Comparison of ENCODE assay signal across 22 mouse cellular contexts in the genomic region with DNA sequence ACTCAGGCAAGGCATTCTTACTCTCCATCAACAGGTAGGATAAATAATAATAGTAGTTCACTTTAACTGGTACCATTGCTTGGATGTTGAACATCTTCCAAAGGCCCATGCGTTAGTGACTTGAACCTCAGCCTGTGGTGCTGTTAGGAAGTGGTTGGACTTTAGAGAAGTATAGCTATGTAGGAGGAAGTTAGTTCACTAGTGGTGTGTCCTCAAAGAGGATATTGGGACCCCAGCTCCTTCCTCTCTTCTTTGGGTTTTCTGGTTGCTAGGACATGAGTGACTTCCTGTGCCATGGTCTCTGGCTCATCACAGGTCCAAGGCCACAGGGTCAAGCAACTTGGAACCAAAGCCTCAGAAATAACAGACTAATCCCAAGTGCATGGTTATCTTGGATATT. TPM values are rescaled to one million over a fixed set of nuclear protein-coding genes. Genes with fewer than 3 reads are reported as not detected.
DNase-seq lines count a peak whose midpoint lies in the region; ATAC-seq and TF ChIP-seq lines count a peak whose summit lies in the region.
"Had no signal": no experiment of that assay in that cellular context is flagged by ENCODE, and none has a peak within 500 bp of the region (broad histone marks: within the 10 kb centered on the region; RNA-seq: fewer than 3 reads in every experiment).

No protein-coding gene starts in this region.

- no peak overlapping the region for H3K4me2 ChIP-seq in heart, embryonic 11.5 days
- H3K4me2 ChIP-seq: embryonic facial prominence, embryonic 12.5 days; hindbrain, embryonic 12.5 days; intestine, embryonic 15.5 days; limb, embryonic 13.5 days; midbrain, embryonic 11.5 days; neural tube, embryonic 13.5 days had no signal

- H3K4me3 ChIP-seq in heart, embryonic 11.5 days (ENCODE audit: low read depth, low read length) = no peak overlapping the region
- no peak overlapping the region for H3K4me3 ChIP-seq in MEL (ENCODE audit: control insufficient read depth in 1 of 2, insufficient read depth in 1 of 2, low read depth in 2 of 2, low read length in 2 of 2)
- H3K4me3 ChIP-seq: embryonic facial prominence, embryonic 12.5 days; hindbrain, embryonic 12.5 days; intestine, embryonic 15.5 days; layer of hippocampus, adult 2 months; limb, embryonic 13.5 days; neural tube, embryonic 13.5 days had no signal

- H3K9me3 ChIP-seq in heart, embryonic 11.5 days (replicated peaks; ENCODE audit: control insufficient read depth, low read length) = no peaks in the 10 kb centered on the region
- H3K9me3 ChIP-seq in MEL (replicated peaks; ENCODE audit: insufficient read depth, low read length) = no peaks in the 10 kb centered on the region
- H3K9me3 ChIP-seq: embryonic facial prominence, embryonic 12.5 days; intestine, embryonic 15.5 days; neural tube, embryonic 13.5 days had no signal

- no peaks in the 10 kb centered on the region for H3K79me2 ChIP-seq in MEL (ENCODE audit: control insufficient read depth, insufficient read depth, low read length, poor library complexity)

- no peaks in the 10 kb centered on the region for H3K4me1 ChIP-seq in heart, embryonic 11.5 days (ENCODE audit: control insufficient read depth, insufficient read depth, low read length)
- H3K4me1 ChIP-seq in MEL (ENCODE audit: control insufficient read depth in 1 of 2, insufficient read depth in 2 of 2, low read length in 2 of 2) = no peaks in the 10 kb centered on the region
- H3K4me1 ChIP-seq: embryonic facial prominence, embryonic 12.5 days; hindbrain, embryonic 12.5 days; intestine, embryonic 15.5 days; limb, embryonic 13.5 days; neural tube, embryonic 13.5 days had no signal

- H3K9ac ChIP-seq in heart, embryonic 11.5 days (ENCODE audit: low read depth, low read length) = no peak overlapping the region
- H3K9ac ChIP-seq in MEL (ENCODE audit: control insufficient read depth, low read depth, low read length, poor library complexity, severe bottlenecking) = no peak overlapping the region
- H3K9ac ChIP-seq: embryonic facial prominence, embryonic 12.5 days; hindbrain, embryonic 12.5 days; intestine, embryonic 15.5 days; limb, embryonic 13.5 days; neural tube, embryonic 13.5 days had no signal

- no peak overlapping the region for H3K27ac ChIP-seq in heart, embryonic 11.5 days (ENCODE audit: low read depth, low read length)
- H3K27ac ChIP-seq in MEL (ENCODE audit: control insufficient read depth, low read depth, low read length) = no peak overlapping the region
- H3K27ac ChIP-seq: embryonic facial prominence, embryonic 12.5 days; hindbrain, embryonic 12.5 days; hindbrain, postnatal 0 days; intestine, embryonic 15.5 days; layer of hippocampus, adult 2 months; limb, embryonic 13.5 days; neural tube, embryonic 13.5 days had no signal

- no peak for TF ChIP-seq EP300 in MEL (IDR thresholded peaks at IDR 0.05; ENCODE audit: low read depth in 1 of 2, low read length in 2 of 2)

- peak; percentile 91 for DNase-seq in heart, adult 11 months
- peak; percentile 15 for DNase-seq in MEL (ENCODE audit: low read depth, low spot score)
- no peak for DNase-seq in thymus, postnatal 25 days
- no peak for DNase-seq in spleen, adult 12 weeks (ENCODE audit: low spot score)
- no peak for DNase-seq in layer of hippocampus, adult 9-11 months
- DNase-seq: cerebellum, adult 9-10 months; gastrocnemius, postnatal 36 days; right cerebral cortex, postnatal 14 days; thymus, adult 18-20 months had no signal

- TF ChIP-seq RAD21 in MEL (IDR thresholded peaks at IDR 0.05; ENCODE audit: low read depth, low read length) = no peak

- TF ChIP-seq CTCF in MEL (IDR thresholded peaks at IDR 0.05 in 2 of 3, conservative IDR thresholded peaks at IDR 0.05 in 1 of 3; ENCODE audit: control insufficient read depth in 1 of 3, insufficient read depth in 1 of 3, low read depth in 2 of 3, low read length in 3 of 3, poor library complexity in 1 of 3, severe bottlenecking in 1 of 3) = no peak

- H3K36me3 ChIP-seq in heart, embryonic 11.5 days (ENCODE audit: control insufficient read depth, insufficient read depth, low read length) = no peaks in the 10 kb centered on the region
- no peaks in the 10 kb centered on the region for H3K36me3 ChIP-seq in MEL (ENCODE audit: control insufficient read depth in 1 of 2, insufficient read depth in 2 of 2, low read length in 2 of 2)
- H3K36me3 ChIP-seq: embryonic facial prominence, embryonic 12.5 days; hindbrain, embryonic 12.5 days; intestine, embryonic 15.5 days; neural tube, embryonic 13.5 days had no signal

- no peaks in the 10 kb centered on the region for H3K27me3 ChIP-seq in heart, embryonic 11.5 days (ENCODE audit: control insufficient read depth, insufficient read depth, low read length)
- no peaks in the 10 kb centered on the region for H3K27me3 ChIP-seq in MEL (ENCODE audit: control insufficient read depth in 1 of 2, insufficient read depth in 2 of 2, low read length in 2 of 2)
- H3K27me3 ChIP-seq: embryonic facial prominence, embryonic 12.5 days; hindbrain, embryonic 12.5 days; intestine, embryonic 15.5 days; limb, embryonic 13.5 days; neural tube, embryonic 13.5 days had no signal

- ATAC-seq in heart, embryonic 11.5 days (replicated peaks; ENCODE audit: insufficient number of reproducible peaks, low FRiP score, low TSS enrichment) = no peak
- peak; percentile 90 for ATAC-seq in granulocyte monocyte progenitor cell, adult 5-6 weeks (replicated peaks; ENCODE audit: poor library complexity, severe bottlenecking)
- peak; percentile 81 for ATAC-seq in megakaryocyte progenitor cell, adult 5-6 weeks (replicated peaks; ENCODE audit: poor library complexity)
- ATAC-seq: forebrain, embryonic 14.5 days; intestine, embryonic 15.5 days had no signal

- 88% methylated on average over 1 of the region's 1 CpGs for WGBS in heart, embryonic 11.5 days (ENCODE audit: insufficient replicate concordance)

- no peak for TF ChIP-seq POLR2A in MEL (IDR thresholded peaks at IDR 0.05; ENCODE audit: control insufficient read depth in 1 of 2, insufficient read depth in 1 of 2, low read depth in 1 of 2, low read length in 2 of 2, poor library complexity in 1 of 2)

TF ChIP-seq in MEL, 35 proteins besides CTCF, POLR2A, EP300 and RAD21:
- TF ChIP-seq CHD1 (IDR thresholded peaks at IDR 0.05; ENCODE audit: low read depth, low read length) = no peak
- no peak for TF ChIP-seq JUND (IDR thresholded peaks at IDR 0.05; ENCODE audit: low read depth, low read length)
- TF ChIP-seq SMC3 (IDR thresholded peaks at IDR 0.05; ENCODE audit: low read depth, low read length) = no peak
- no peak for TF ChIP-seq MAZ (IDR thresholded peaks at IDR 0.05; ENCODE audit: low read depth, low read length)
- TF ChIP-seq USF2 (IDR thresholded peaks at IDR 0.05; ENCODE audit: borderline replicate concordance in 1 of 2, insufficient read depth in 1 of 2, low read depth in 1 of 2, low read length in 2 of 2) = no peak
- no peak for TF ChIP-seq MAFK (IDR thresholded peaks at IDR 0.05; ENCODE audit: borderline replicate concordance, low read depth, low read length)
- TF ChIP-seq ZMIZ1 (IDR thresholded peaks at IDR 0.05; ENCODE audit: low read depth, low read length) = no peak
- no peak for TF ChIP-seq BHLHE40 (IDR thresholded peaks at IDR 0.05; ENCODE audit: borderline replicate concordance, low read depth, low read length)
- no peak for TF ChIP-seq TBP (IDR thresholded peaks at IDR 0.05; ENCODE audit: low read depth, low read length)
- TF ChIP-seq USF1 (IDR thresholded peaks at IDR 0.05; ENCODE audit: low read depth, low read length) = no peak
- no peak for TF ChIP-seq NRF1 (IDR thresholded peaks at IDR 0.05; ENCODE audit: insufficient read depth, low read depth, low read length, poor library complexity, severe bottlenecking)
- no peak for TF ChIP-seq GABPA (IDR thresholded peaks at IDR 0.05; ENCODE audit: low read depth, low read length)
- no peak for TF ChIP-seq CHD2 (IDR thresholded peaks at IDR 0.05; ENCODE audit: low read length)
- TF ChIP-seq MEF2A (IDR thresholded peaks at IDR 0.05; ENCODE audit: extremely low read depth, insufficient replicate concordance, low read depth, low read length, poor library complexity, severe bottlenecking) = no peak

RNA-seq across cellular contexts. Expression of a gene that starts 38.5 kb away (rescaled TPM):
- polyA plus RNA-seq in heart, embryonic 11.5 days (2014; fragmentation: Nextera tagmentation; extraction: Ambion mirVana) = 4.5 and 6.7 TPM in 2 replicates
- total RNA-seq in MEL (2012; rRNA removed) = 16.8 and 19.9 TPM in 2 replicates
- polyA plus RNA-seq in MEL (2012; ENCODE audit: insufficient read depth in 1 of 2, insufficient read length in 2 of 2, low read depth in 1 of 2, low replicate concordance in 2 of 2, missing spikeins in 1 of 2) = 10 to 100 TPM in 1 of 2 experiments, not detected in 1; 14.4 TPM
- 18.5 and 22.2 TPM in 2 replicates for total RNA-seq in granulocyte monocyte progenitor cell, adult 5-6 weeks (2014; fragmentation: Nextera tagmentation)
- 30.5 and 31.1 TPM in 2 replicates for total RNA-seq in granulocyte monocyte progenitor cell, adult 5-6 weeks (2017)
- 8.2 and 9.0 TPM in 2 replicates for total RNA-seq in megakaryocyte progenitor cell, adult 5-6 weeks (2015)
- total RNA-seq in megakaryocyte progenitor cell, adult 5-6 weeks (2017) = 29.2 and 41.9 TPM in 2 replicates
- total RNA-seq: adrenal gland, postnatal 25 days; gastrocnemius, postnatal 36 days; hindbrain, postnatal 0 days had no signal

RNA-seq across cellular contexts. Expression of a gene that starts 49.1 kb away (rescaled TPM):
- 0.49 and 0.62 TPM in 2 replicates for polyA plus RNA-seq in heart, embryonic 11.5 days (2014; fragmentation: Nextera tagmentation; extraction: Ambion mirVana)
- total RNA-seq in MEL (2012; rRNA removed) = 2.3 and 8.1 TPM in 2 replicates
- 1 to 10 TPM in 1 of 2 experiments, not detected in 1; 9.1 TPM for polyA plus RNA-seq in MEL (2012; ENCODE audit: insufficient read depth in 1 of 2, insufficient read length in 2 of 2, low read depth in 1 of 2, low replicate concordance in 2 of 2, missing spikeins in 1 of 2)
- 22.5 and 27.5 TPM in 2 replicates for total RNA-seq in granulocyte monocyte progenitor cell, adult 5-6 weeks (2014; fragmentation: Nextera tagmentation)
- 30.5 and 39.8 TPM in 2 replicates for total RNA-seq in granulocyte monocyte progenitor cell, adult 5-6 weeks (2017)
- total RNA-seq in megakaryocyte progenitor cell, adult 5-6 weeks (2015) = 12.9 and 18.0 TPM in 2 replicates
- total RNA-seq in megakaryocyte progenitor cell, adult 5-6 weeks (2017) = 38.1 and 46.1 TPM in 2 replicates

Comparison
In these comparisons a context has a peak if more than half of its experiments do, and no peak if none do; other contexts are left out.
1. DNase-seq: peak in heart, adult 11 months (single experiment) and MEL (single experiment); none in thymus, postnatal 25 days (single experiment), spleen, adult 12 weeks (single experiment) and layer of hippocampus, adult 9-11 months (single experiment).